Mouse (Mus musculus): ENCODE results near the gene Aass. TPM values are rescaled to one million over a fixed set of nuclear protein-coding genes. Genes with fewer than 3 reads are reported as not detected.

Aass gene
- polyA plus RNA-seq, 1 experiment from 2014 or later: 2.9 TPM

Other genes with a start within 250 kb of the Aass start
- 35.1 and 38.2 TPM in 2 replicates for gene Fezf1, start 115.4 kb upstream of the Aass start, polyA plus RNA-seq (2016; fragmentation: Nextera tagmentation; extraction: Ambion mirVana)

Measured in forebrain, embryonic 10.5 days (tissue).